Mouse (Mus musculus): ENCODE data around the gene Fbxw9. TPM values are rescaled to one million over a fixed set of nuclear protein-coding genes. Genes with fewer than 3 reads are reported as not detected.

Fbxw9 gene
- polyA plus RNA-seq (2012; ENCODE audit: low replicate concordance) = 20.6 and 23.5 TPM in 2 replicates

GRCm38 (mm10) chr8:85059879-85060616 lies at the start of gene Fbxw9:
Fbxw9 (plus strand) TSS chr8:85060055.

DNA sequence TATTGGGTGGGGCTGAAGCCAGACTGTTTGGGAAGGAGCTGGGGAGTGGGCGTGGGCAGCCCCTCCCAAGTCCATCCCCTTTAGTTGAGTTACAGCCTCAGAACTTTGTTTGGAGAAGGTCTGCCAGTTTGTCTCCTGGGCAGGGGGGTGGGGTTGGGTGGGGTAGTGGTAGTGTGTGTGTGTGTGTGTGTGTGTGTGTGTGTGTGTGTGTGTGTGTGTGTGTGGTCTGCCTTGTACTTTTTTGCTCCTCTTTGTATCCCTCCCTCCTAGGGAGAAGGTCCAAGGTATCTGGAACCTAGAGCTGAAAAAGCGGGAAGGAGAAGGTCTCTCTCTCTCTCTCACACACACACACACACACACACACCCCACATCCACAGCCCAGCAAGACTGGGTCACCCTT lies 45.4 kb upstream of the Fbxw9 start, which contains the start of gene Best2:
TSS of gene Best2 (minus strand) at position 101 of the 400 bp plus-strand sequence.

GRCm38 (mm10) chr8:85025098-85025932 lies 34.5 kb upstream of the Fbxw9 start, which contains the start of gene Asna1:
Asna1 (minus strand) TSS chr8:85025281.

DNA sequence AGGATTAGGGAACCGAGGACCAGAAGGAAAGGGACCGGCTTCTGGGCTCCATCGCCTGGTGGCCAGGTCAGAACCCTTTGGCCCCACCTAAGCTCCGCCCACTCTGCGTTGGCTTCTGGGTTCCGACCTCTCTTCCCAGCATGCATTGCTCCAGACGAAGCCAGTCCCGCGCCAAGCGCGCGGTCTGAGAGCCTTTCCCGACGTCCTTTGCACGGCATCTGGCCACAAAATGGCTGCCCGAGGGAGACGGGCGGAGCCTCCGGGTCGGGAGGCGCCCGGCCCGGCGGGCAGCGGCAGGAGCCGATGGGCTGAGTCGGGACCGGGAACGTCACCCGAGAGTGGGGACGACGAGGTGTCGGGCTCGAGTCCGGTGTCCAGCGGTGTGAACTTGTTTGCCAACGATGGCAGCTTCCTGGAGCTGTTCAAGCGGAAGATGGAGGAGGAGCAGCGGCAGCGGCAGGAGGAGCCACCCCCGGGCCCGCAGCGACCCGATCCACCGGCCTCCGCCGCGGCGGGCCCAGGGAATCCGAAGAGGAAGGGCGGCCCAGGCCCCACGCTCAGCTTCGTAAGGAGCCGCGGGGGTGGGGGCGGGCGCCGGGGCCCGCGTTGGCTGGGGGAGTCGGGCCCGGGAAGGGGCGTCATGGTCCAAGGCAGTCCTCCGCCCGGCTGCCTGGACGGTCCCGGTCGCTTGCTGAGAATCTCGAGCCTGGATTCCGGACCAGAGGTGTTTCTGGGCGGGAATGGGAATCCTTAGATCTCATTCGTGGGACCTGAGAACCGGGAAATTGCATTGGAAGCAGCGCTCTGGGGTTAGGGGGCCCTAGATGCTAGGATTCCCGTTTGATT lies 33.0 kb upstream of the Fbxw9 start, which contains the start of gene Trir:
TSS of gene Trir (plus strand) at position 154 of the 846 bp plus-strand sequence.

GRCm38 (mm10) chr8:85036718-85037365 lies 23.0 kb upstream of the Fbxw9 start, which contains the start of gene Tnpo2:
Tnpo2 (plus strand) TSS chr8:85036915.

DNA sequence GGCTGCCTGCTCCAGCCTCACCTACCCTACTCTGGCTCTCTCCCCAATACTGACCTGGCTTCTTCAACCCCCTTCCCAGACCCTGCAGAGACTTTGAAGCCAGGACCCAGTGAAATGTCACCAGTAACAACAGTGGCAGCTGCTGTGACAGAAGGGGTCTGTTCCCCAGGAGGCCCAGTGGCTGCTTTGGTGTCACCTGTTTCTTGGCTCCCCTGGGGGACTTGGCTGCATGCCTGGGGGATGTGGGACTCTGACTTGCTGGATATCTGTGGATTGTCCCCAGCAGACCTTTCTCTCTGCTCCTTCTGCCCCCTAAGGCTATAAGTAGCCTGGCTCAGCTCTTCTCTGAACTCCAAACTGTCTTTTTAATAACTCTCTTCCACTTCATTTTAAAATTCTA lies 8.1 kb downstream of the Fbxw9 start, which contains the start of gene Gm5741:
TSS of gene Gm5741 (minus strand) at position 1 of the 400 bp plus-strand sequence.

DNA sequence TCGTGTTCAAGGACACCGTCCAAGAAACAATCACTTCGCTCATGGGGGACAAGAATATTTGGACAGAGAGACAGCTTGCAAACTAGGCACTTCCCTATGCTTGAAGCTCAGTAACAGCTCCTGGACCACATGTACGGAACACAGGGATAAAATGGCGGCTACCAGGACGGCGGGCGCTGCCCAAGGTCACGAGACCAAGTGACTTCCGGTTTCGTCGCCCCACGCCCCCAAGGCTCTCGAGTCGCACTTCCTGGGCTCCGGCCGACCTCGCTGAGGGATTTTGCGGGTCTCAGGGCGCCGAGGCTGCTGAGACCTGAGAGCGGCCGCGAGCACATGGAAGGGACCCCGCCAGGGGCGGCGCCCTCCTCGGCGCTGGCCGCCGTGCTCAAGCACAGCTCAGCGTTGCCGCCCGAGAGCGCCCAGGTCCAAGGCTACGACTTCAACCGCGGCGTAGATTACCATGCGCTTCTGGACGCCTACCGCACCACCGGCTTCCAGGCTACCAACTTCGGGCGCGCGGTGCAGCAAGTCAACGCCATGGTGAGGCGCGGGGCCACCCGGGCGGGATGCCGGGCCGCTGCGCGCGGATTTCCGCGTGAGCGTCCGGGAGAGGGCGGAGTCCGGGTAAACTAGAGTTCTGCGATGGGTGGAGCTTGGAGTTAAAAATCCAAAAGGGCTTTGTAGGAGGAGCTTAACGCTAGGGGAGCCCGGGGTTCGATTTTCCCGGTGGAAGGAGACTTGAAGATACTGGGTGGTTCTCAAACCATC lies 11.8 kb downstream of the Fbxw9 start, which contains the start of gene Dhps:
TSS of gene Dhps (plus strand) at position 244 of the 768 bp plus-strand sequence.

DNA sequence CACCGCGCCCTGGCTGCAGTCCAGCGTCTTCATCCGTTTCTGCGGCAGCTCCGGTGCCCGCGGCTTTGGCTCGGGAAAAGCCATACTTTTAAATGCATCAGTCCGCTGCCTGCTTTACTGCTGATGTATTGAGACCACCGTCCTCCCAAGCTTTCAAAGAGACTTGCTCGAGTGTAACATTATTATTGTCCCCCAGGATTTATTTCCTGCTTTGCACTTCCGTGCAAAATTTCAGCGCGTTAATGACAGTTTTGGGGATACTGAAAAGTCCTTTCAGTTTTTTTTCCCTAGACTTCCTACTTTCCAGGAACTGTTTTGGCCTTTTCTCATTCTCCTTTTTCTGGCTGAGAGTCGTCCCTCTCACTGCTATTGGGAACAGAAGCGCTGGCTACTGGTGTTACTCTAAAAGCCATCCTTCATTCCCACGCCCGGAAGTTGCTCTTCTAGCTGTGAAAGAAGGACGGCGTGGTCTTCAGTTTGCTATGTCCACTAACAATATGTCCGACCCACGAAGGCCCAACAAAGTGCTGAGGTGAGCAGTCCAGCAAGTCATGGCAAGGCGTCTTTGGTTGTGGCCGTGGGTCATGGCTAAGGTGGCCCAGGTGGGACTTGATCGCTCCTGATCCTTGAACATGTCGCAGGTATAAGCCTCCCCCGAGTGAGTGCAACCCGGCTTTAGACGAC lies 20.8 kb downstream of the Fbxw9 start, which contains the start of gene Wdr83os:
TSS of gene Wdr83os (plus strand) at position 209 of the 684 bp plus-strand sequence.

GRCm38 (mm10) chr8:85081216-85081555 lies 21.3 kb downstream of the Fbxw9 start, which contains the start of gene Wdr83:
Wdr83 (minus strand) TSS chr8:85081306.

GRCm38 (mm10) chr8:85083108-85083813 lies 23.4 kb downstream of the Fbxw9 start, which contains the start of gene Man2b1:
Man2b1 (plus strand) TSS chr8:85083270.

Other genes with a start within 250 kb of the Fbxw9 start
- 1.8 and 2.7 TPM in 2 replicates for gene Dand5, start 237.2 kb upstream of the Fbxw9 start, polyA plus RNA-seq (2012; ENCODE audit: low replicate concordance)
- 27.9 and 40.8 TPM in 2 replicates for gene Gadd45gip1, start 228.5 kb upstream of the Fbxw9 start, polyA plus RNA-seq (2012; ENCODE audit: low replicate concordance)
- gene Rad23a, start 219.4 kb upstream of the Fbxw9 start, polyA plus RNA-seq (2012; ENCODE audit: low replicate concordance) = 457 and 479 TPM in 2 replicates
- 286 and 333 TPM in 2 replicates for gene Calr, start 213.1 kb upstream of the Fbxw9 start, polyA plus RNA-seq (2012; ENCODE audit: low replicate concordance)
- 28.3 and 50.1 TPM in 2 replicates for gene Farsa, start 203.1 kb upstream of the Fbxw9 start, polyA plus RNA-seq (2012; ENCODE audit: low replicate concordance)
- gene Syce2, start 187.9 kb upstream of the Fbxw9 start, polyA plus RNA-seq (2012; ENCODE audit: low replicate concordance) = 12.7 and 13.2 TPM in 2 replicates
- 22.8 and 49.5 TPM in 2 replicates for gene Gcdh, start 166.1 kb upstream of the Fbxw9 start, polyA plus RNA-seq (2012; ENCODE audit: low replicate concordance)
- gene Klf1, start 158.1 kb upstream of the Fbxw9 start, polyA plus RNA-seq (2012; ENCODE audit: low replicate concordance) = 15.8 and 107 TPM in 2 replicates
- 13.7 and 72.9 TPM in 2 replicates for gene Dnase2a, start 151.5 kb upstream of the Fbxw9 start, polyA plus RNA-seq (2012; ENCODE audit: low replicate concordance)
- 1.4 and 2.3 TPM in 2 replicates for gene Mast1, start 122.7 kb upstream of the Fbxw9 start, polyA plus RNA-seq (2012; ENCODE audit: low replicate concordance)
- gene Rtbdn, start 113.1 kb upstream of the Fbxw9 start, polyA plus RNA-seq (2012; ENCODE audit: low replicate concordance) = not detected in 2 replicates
- not detected in 2 replicates for gene Gm49661, start 90.6 kb upstream of the Fbxw9 start, polyA plus RNA-seq (2012; ENCODE audit: low replicate concordance)
- 10.7 and 94.5 TPM in 2 replicates for gene Prdx2, start 90.5 kb upstream of the Fbxw9 start, polyA plus RNA-seq (2012; ENCODE audit: low replicate concordance)
- gene Rnaseh2a, start 90.3 kb upstream of the Fbxw9 start, polyA plus RNA-seq (2012; ENCODE audit: low replicate concordance) = 196 and 282 TPM in 2 replicates
- 324 and 1,538 TPM in 2 replicates for gene Junb, start 81.3 kb upstream of the Fbxw9 start, polyA plus RNA-seq (2012; ENCODE audit: low replicate concordance)
- gene Hook2, start 69.5 kb upstream of the Fbxw9 start, polyA plus RNA-seq (2012; ENCODE audit: low replicate concordance) = 6.5 and 8.4 TPM in 2 replicates
- not detected in 2 replicates for gene Best2, start 45.5 kb upstream of the Fbxw9 start, polyA plus RNA-seq (2012; ENCODE audit: low replicate concordance)
- 55.1 and 111 TPM in 2 replicates for gene Asna1, start 34.8 kb upstream of the Fbxw9 start, polyA plus RNA-seq (2012; ENCODE audit: low replicate concordance)
- 260 and 442 TPM in 2 replicates for gene Trir, start 33.2 kb upstream of the Fbxw9 start, polyA plus RNA-seq (2012; ENCODE audit: low replicate concordance)
- 9.5 and 12.9 TPM in 2 replicates for gene Tnpo2, start 23.1 kb upstream of the Fbxw9 start, polyA plus RNA-seq (2012; ENCODE audit: low replicate concordance)
- 1.1 TPM in 1 of 2 replicates, not detected in the other for gene Gm5741, start 7.9 kb downstream of the Fbxw9 start, polyA plus RNA-seq (2012; ENCODE audit: low replicate concordance)
- gene Dhps, start 11.7 kb downstream of the Fbxw9 start, polyA plus RNA-seq (2012; ENCODE audit: low replicate concordance) = 31.6 and 110 TPM in 2 replicates
- 5.6 and 16.3 TPM in 2 replicates for gene Wdr83os, start 20.7 kb downstream of the Fbxw9 start, polyA plus RNA-seq (2012; ENCODE audit: low replicate concordance)
- gene Wdr83, start 21.3 kb downstream of the Fbxw9 start, polyA plus RNA-seq (2012; ENCODE audit: low replicate concordance) = 8.9 and 19.5 TPM in 2 replicates
- 27.4 and 79.7 TPM in 2 replicates for gene Man2b1, start 23.2 kb downstream of the Fbxw9 start, polyA plus RNA-seq (2012; ENCODE audit: low replicate concordance)
- not detected in 2 replicates for gene Zfp791, start 63.0 kb downstream of the Fbxw9 start, polyA plus RNA-seq (2012; ENCODE audit: low replicate concordance)
- gene Cks1brt, start 91.9 kb downstream of the Fbxw9 start, polyA plus RNA-seq (2012; ENCODE audit: low replicate concordance) = not detected in 2 replicates
- not detected in 2 replicates for gene Olfr371, start 165.9 kb downstream of the Fbxw9 start, polyA plus RNA-seq (2012; ENCODE audit: low replicate concordance)
- gene Orc6, start 239.6 kb downstream of the Fbxw9 start, polyA plus RNA-seq (2012; ENCODE audit: low replicate concordance) = 0.11 and 5.3 TPM in 2 replicates
- 1.5 and 4.9 TPM in 2 replicates for gene Vps35, start 239.7 kb downstream of the Fbxw9 start, polyA plus RNA-seq (2012; ENCODE audit: low replicate concordance)